Mouse (Mus musculus): ENCODE results near the gene Ctdnep1. TPM values are rescaled to one million over a fixed set of nuclear protein-coding genes. Genes with fewer than 3 reads are reported as not detected.

Gene Ctdnep1
- polyA plus RNA-seq (2016; fragmentation: Nextera tagmentation; extraction: Ambion mirVana) = 21.5 and 23.4 TPM in 2 replicates

- DNase-seq (ENCODE audit: extremely low spot score, low spot score) = peak; percentile 44
- Histone ChIP-seq H3K9me3 (no peaks in the 10 kb centered on the region), H3K4me3 (peak within 1 kb of the TSS; percentile 99), H3K36me3 (replicated peaks) (peaks cover 64% of the 10 kb centered on the region), H3K4me1 (peaks cover 38% of the 10 kb centered on the region), H3K27ac (peak within 1 kb of the TSS; percentile 99), H3K27me3 (ENCODE audit: poor library complexity, severe bottlenecking) (no peaks in the 10 kb centered on the region)
- WGBS = under 1% methylated on average over 43 of the region's 43 CpGs
Observed at GRCm38 (mm10) chr11:69981141-69981762, at the start of gene Ctdnep1. Ctdnep1 (plus strand) TSS chr11:69981156.

- H3K9me3 ChIP-seq = no peaks in the 10 kb centered on the region
- H3K4me1 ChIP-seq = peaks cover 31% of the 10 kb centered on the region
- no peak overlapping the region for H3K27ac ChIP-seq
- 78% methylated on average over 8 of the region's 8 CpGs for WGBS
- no peaks in the 10 kb centered on the region for H3K36me3 ChIP-seq (replicated peaks)
- H3K27me3 ChIP-seq (ENCODE audit: poor library complexity, severe bottlenecking) = peaks cover 29% of the 10 kb centered on the region
- DNase-seq (ENCODE audit: extremely low spot score, low spot score) = no peak
- H3K4me3 ChIP-seq = no peak overlapping the region
Observed at GRCm38 (mm10) chr11:69931769-69932168, 49.2 kb upstream of the Ctdnep1 start.

- no peaks in the 10 kb centered on the region for H3K36me3 ChIP-seq (replicated peaks)
- peaks cover 34% of the 10 kb centered on the region for H3K27me3 ChIP-seq (ENCODE audit: poor library complexity, severe bottlenecking)
- peaks cover 36% of the 10 kb centered on the region for H3K4me1 ChIP-seq
- H3K4me3 ChIP-seq = no peak overlapping the region
- no peak for DNase-seq (ENCODE audit: extremely low spot score, low spot score)
- no peaks in the 10 kb centered on the region for H3K9me3 ChIP-seq
- no peak overlapping the region for H3K27ac ChIP-seq
- 53% methylated on average over 3 of the region's 3 CpGs for WGBS
Observed at GRCm38 (mm10) chr11:69932254-69932653, 48.7 kb upstream of the Ctdnep1 start.

GRCm38 (mm10) chr11:69933066-69933465 is 47.9 kb upstream of the Ctdnep1 start:
- H3K4me3 ChIP-seq = no peak overlapping the region
- no peak for DNase-seq (ENCODE audit: extremely low spot score, low spot score)
- H3K27ac ChIP-seq = no peak overlapping the region
- H3K27me3 ChIP-seq (ENCODE audit: poor library complexity, severe bottlenecking) = peaks cover 42% of the 10 kb centered on the region
- H3K4me1 ChIP-seq = peaks cover 42% of the 10 kb centered on the region
- no peaks in the 10 kb centered on the region for H3K36me3 ChIP-seq (replicated peaks)
- no peaks in the 10 kb centered on the region for H3K9me3 ChIP-seq
- WGBS = 80% methylated on average over 4 of the region's 4 CpGs

GRCm38 (mm10) chr11:69934169-69934568 is 46.8 kb upstream of the Ctdnep1 start:
- no peaks in the 10 kb centered on the region for H3K36me3 ChIP-seq (replicated peaks)
- peak overlapping the region; percentile 60 for H3K27ac ChIP-seq
- WGBS = 2% methylated on average over 18 of the region's 18 CpGs
- no peaks in the 10 kb centered on the region for H3K9me3 ChIP-seq
- peak overlapping the region; percentile 74 for H3K4me3 ChIP-seq
- peaks cover 53% of the 10 kb centered on the region for H3K27me3 ChIP-seq (ENCODE audit: poor library complexity, severe bottlenecking)
- DNase-seq (ENCODE audit: extremely low spot score, low spot score) = peak; percentile 94
- peaks cover 53% of the 10 kb centered on the region for H3K4me1 ChIP-seq

GRCm38 (mm10) chr11:69934681-69935080 is 46.3 kb upstream of the Ctdnep1 start:
- Histone ChIP-seq H3K9me3 (no peaks in the 10 kb centered on the region), H3K27ac (peak overlapping the region; percentile 60; the same call in 1 of the 2 replicates), H3K36me3 (replicated peaks) (no peaks in the 10 kb centered on the region), H3K4me1 (peaks cover 53% of the 10 kb centered on the region), H3K27me3 (ENCODE audit: poor library complexity, severe bottlenecking) (peaks cover 58% of the 10 kb centered on the region), H3K4me3 (peak overlapping the region; percentile 74)
- WGBS = 21% methylated on average over 6 of the region's 6 CpGs
- no peak for DNase-seq (ENCODE audit: extremely low spot score, low spot score)

GRCm38 (mm10) chr11:69935137-69935879 is 45.6 kb upstream of the Ctdnep1 start, which contains the start of gene Ybx2:
Ybx2 (plus strand) TSS chr11:69935796.
- peak within 1 kb of the TSS; percentile 88 for H3K27ac ChIP-seq

GRCm38 (mm10) chr11:69936156-69936555 is 44.8 kb upstream of the Ctdnep1 start:
- Histone ChIP-seq H3K9me3 (no peaks in the 10 kb centered on the region), H3K27me3 (ENCODE audit: poor library complexity, severe bottlenecking) (peaks cover 68% of the 10 kb centered on the region), H3K36me3 (replicated peaks) (no peaks in the 10 kb centered on the region), H3K4me1 (peaks cover 53% of the 10 kb centered on the region), H3K27ac (peak overlapping the region; percentile 88), H3K4me3 (peak overlapping the region; percentile 74)
- 4% methylated on average over 30 of the region's 30 CpGs for WGBS
- DNase-seq (ENCODE audit: extremely low spot score, low spot score) = no peak

More at GRCm38 (mm10) chr11:69935137-69935879, 45.6 kb upstream of the Ctdnep1 start, which contains the start of gene Ybx2:
- peaks cover 64% of the 10 kb centered on the region for H3K27me3 ChIP-seq (ENCODE audit: poor library complexity, severe bottlenecking)
- peaks cover 53% of the 10 kb centered on the region for H3K4me1 ChIP-seq
- peak; percentile 93 for DNase-seq (ENCODE audit: extremely low spot score, low spot score)
- no peaks in the 10 kb centered on the region for H3K36me3 ChIP-seq (replicated peaks)
- H3K9me3 ChIP-seq = no peaks in the 10 kb centered on the region
- 2% methylated on average over 55 of the region's 62 CpGs for WGBS
- peak within 1 kb of the TSS; percentile 74 for H3K4me3 ChIP-seq

GRCm38 (mm10) chr11:69936714-69937347 is 44.1 kb upstream of the Ctdnep1 start:
- Histone ChIP-seq H3K27ac (no peak overlapping the region), H3K4me3 (peak overlapping the region; percentile 74), H3K4me1 (peaks cover 53% of the 10 kb centered on the region), H3K9me3 (no peaks in the 10 kb centered on the region), H3K36me3 (replicated peaks) (no peaks in the 10 kb centered on the region; the same call in 1 of the 2 replicates), H3K27me3 (ENCODE audit: poor library complexity, severe bottlenecking) (peaks cover 68% of the 10 kb centered on the region)
- 51% methylated on average over 9 of the region's 9 CpGs for WGBS
- no peak for DNase-seq (ENCODE audit: extremely low spot score, low spot score)

GRCm38 (mm10) chr11:69937385-69937784 is 43.6 kb upstream of the Ctdnep1 start:
- Histone ChIP-seq H3K4me1 (peaks cover 53% of the 10 kb centered on the region), H3K4me3 (peak overlapping the region; percentile 74; the same call in 1 of the 2 replicates), H3K9me3 (no peaks in the 10 kb centered on the region), H3K27ac (no peak overlapping the region), H3K27me3 (ENCODE audit: poor library complexity, severe bottlenecking) (peaks cover 68% of the 10 kb centered on the region), H3K36me3 (replicated peaks) (peaks cover 3% of the 10 kb centered on the region; the same call in 1 of the 2 replicates)
- 50% methylated on average over 4 of the region's 4 CpGs for WGBS
- DNase-seq (ENCODE audit: extremely low spot score, low spot score) = no peak

- Histone ChIP-seq H3K4me1 (peaks cover 53% of the 10 kb centered on the region), H3K27ac (no peak overlapping the region), H3K36me3 (replicated peaks) (peaks cover 7% of the 10 kb centered on the region), H3K27me3 (ENCODE audit: poor library complexity, severe bottlenecking) (peaks cover 68% of the 10 kb centered on the region), H3K4me3 (peak overlapping the region; percentile 74; the same call in 1 of the 2 replicates), H3K9me3 (no peaks in the 10 kb centered on the region)
- 72% methylated on average over 5 of the region's 5 CpGs for WGBS
- no peak for DNase-seq (ENCODE audit: extremely low spot score, low spot score)
Observed at GRCm38 (mm10) chr11:69937834-69938233, 43.1 kb upstream of the Ctdnep1 start.

- peaks cover 14% of the 10 kb centered on the region for H3K36me3 ChIP-seq (replicated peaks)
- H3K27me3 ChIP-seq (ENCODE audit: poor library complexity, severe bottlenecking) = peaks cover 68% of the 10 kb centered on the region
- DNase-seq (ENCODE audit: extremely low spot score, low spot score) = no peak
- H3K4me3 ChIP-seq = no peak overlapping the region
- peaks cover 53% of the 10 kb centered on the region for H3K4me1 ChIP-seq
- no peak overlapping the region for H3K27ac ChIP-seq
- H3K9me3 ChIP-seq = no peaks in the 10 kb centered on the region
- 23% methylated on average over 9 of the region's 9 CpGs for WGBS
Observed at GRCm38 (mm10) chr11:69938401-69938979, 42.5 kb upstream of the Ctdnep1 start.

Data from forebrain, embryonic 10.5 days (tissue).